Mouse (Mus musculus) myocyte (in vitro differentiated cells): ENCODE data around the gene Ism1.

Experiments
- CEBPB ChIP-seq: IDR thresholded peaks from 2 replicates; pipeline ENCODE4 v1.6.1; 2011; ENCODE audit warnings: mild to moderate bottlenecking, moderate library complexity; ENCODE audit not compliant: poor library complexity, insufficient read depth, severe bottlenecking
- E2F4 ChIP-seq: IDR thresholded peaks from one replicate; pipeline ENCODE4 v1.6.1; 2011; ENCODE audit warnings: mild to moderate bottlenecking, control low read depth, moderate library complexity; ENCODE audit not compliant: insufficient read depth
- MAX ChIP-seq: IDR thresholded peaks from one replicate; pipeline ENCODE4 v1.6.1; 2011; ENCODE audit warnings: low read depth, mild to moderate bottlenecking, control low read depth
- MYOG ChIP-seq, 3 experiments: IDR thresholded peaks; one replicate each; pipeline ENCODE4 v1.6.1; 2011; ENCODE audit warnings: control low read depth in 2 of 3, low read depth in 2 of 3, mild to moderate bottlenecking in 2 of 3; ENCODE audit not compliant: insufficient read length in 2 of 3, control insufficient read depth in 1 of 3, insufficient read depth in 1 of 3
- POLR2A ChIP-seq: IDR thresholded peaks from one replicate; pipeline ENCODE4 v1.6.1; 2011; ENCODE audit warnings: low read depth, mild to moderate bottlenecking, control low read depth, moderate library complexity; ENCODE audit not compliant: insufficient read length
- POLR2AphosphoS2 ChIP-seq: IDR thresholded peaks from one replicate; pipeline ENCODE4 v1.6.1; 2011; ENCODE audit warnings: low read depth, control low read depth; ENCODE audit not compliant: insufficient read length
- USF1 ChIP-seq: IDR thresholded peaks from one replicate; pipeline ENCODE4 v1.6.1; 2011; ENCODE audit warnings: low read depth, mild to moderate bottlenecking, control low read depth, moderate library complexity

GRCm38 (mm10) chr2:139682540-139682939 is 4.6 kb downstream of the Ism1 start:
- TF ChIP-seq POLR2A (no peak), E2F4 (no peak), POLR2AphosphoS2 (no peak), MYOG (IDR thresholded peaks at IDR 0.05; ENCODE audit: control insufficient read depth in 1 of 3, insufficient read depth in 1 of 3, insufficient read length in 2 of 3, low read depth in 2 of 3) (no peak), MAX (no peak), USF1 (no peak), CEBPB (no peak)
